Mouse (Mus musculus) right cerebral cortex, postnatal 36 days (tissue): ENCODE data around the gene Tdrd12.
A peak's percentile ranks its signal among the peaks of the same experiment; 100 is the strongest.
"Not testable (repeated sequence)": the region's sequence is repeated elsewhere in the genome, so short reads cannot be mapped to it uniquely, and the experiment has no call there.

Experiments used
- DNase-seq, 2 experiments: peaks; one replicate each; pipeline ENCODE4 v3.0.0; 2022; ENCODE audit warnings: low spot score in 2 of 2, mixed read lengths in 1 of 2

Gene Tdrd12

GRCm38 (mm10) chr7:35537562-35537961 is at the start of gene Tdrd12:
Tdrd12 (minus strand) TSS chr7:35537745.
- no peak for DNase-seq

GRCm38 (mm10) chr7:35586906-35587445 is 49.4 kb upstream of the Tdrd12 start:
- no peak for DNase-seq

GRCm38 (mm10) chr7:35586055-35586905 is 48.7 kb upstream of the Tdrd12 start, which contains the start of gene Ankrd27:
Ankrd27 (plus strand) TSS chr7:35586244.
- peak; percentile 94 to 97 for DNase-seq

GRCm38 (mm10) chr7:35585191-35586054 is 47.9 kb upstream of the Tdrd12 start, which contains the start of gene Rgs9bp:
Rgs9bp (minus strand) TSS chr7:35585582.
- no peak for DNase-seq

- no peak for DNase-seq
Measured at GRCm38 (mm10) chr7:35584786-35585190, 47.2 kb upstream of the Tdrd12 start.

- no peak for DNase-seq
Measured at GRCm38 (mm10) chr7:35584068-35584785, 46.7 kb upstream of the Tdrd12 start.

- DNase-seq = no peak
Measured at GRCm38 (mm10) chr7:35583476-35584025, 46.0 kb upstream of the Tdrd12 start.

GRCm38 (mm10) chr7:35582719-35583118 is 45.2 kb upstream of the Tdrd12 start:
- no peak for DNase-seq

GRCm38 (mm10) chr7:35579849-35580248 is 42.3 kb upstream of the Tdrd12 start:
- no peak for DNase-seq

GRCm38 (mm10) chr7:35570883-35571282 is 33.3 kb upstream of the Tdrd12 start:
- DNase-seq = not testable (repeated sequence)

- DNase-seq = not testable (repeated sequence)
Measured at GRCm38 (mm10) chr7:35569724-35570123, 32.2 kb upstream of the Tdrd12 start.

- DNase-seq = not testable (repeated sequence)
Measured at GRCm38 (mm10) chr7:35565965-35566364, 28.4 kb upstream of the Tdrd12 start.

- not testable (repeated sequence) for DNase-seq
Measured at GRCm38 (mm10) chr7:35564872-35565271, 27.3 kb upstream of the Tdrd12 start.

- no peak for DNase-seq
Measured at GRCm38 (mm10) chr7:35564067-35564865, 26.7 kb upstream of the Tdrd12 start.

- DNase-seq = no peak
Measured at GRCm38 (mm10) chr7:35563071-35563470, 25.5 kb upstream of the Tdrd12 start.

- DNase-seq = no peak
Measured at GRCm38 (mm10) chr7:35559838-35560237, 22.3 kb upstream of the Tdrd12 start.

- DNase-seq = no peak
Measured at GRCm38 (mm10) chr7:35558681-35559080, 21.1 kb upstream of the Tdrd12 start.

- no peak for DNase-seq
Measured at GRCm38 (mm10) chr7:35557577-35557976, 20.0 kb upstream of the Tdrd12 start.

- no peak for DNase-seq
Measured at GRCm38 (mm10) chr7:35556905-35557304, 19.4 kb upstream of the Tdrd12 start.

- DNase-seq = no peak
Measured at GRCm38 (mm10) chr7:35556205-35556603, 18.7 kb upstream of the Tdrd12 start, which contains the start of gene Nudt19. Nudt19 (minus strand) TSS chr7:35556304.
